Mouse (Mus musculus) c-Kit-positive CD71-negative TER-119-negative erythroid progenitor cells, embryonic 14.5 days (primary cell): ENCODE measurements around the gene Cacng6.
"Not testable (repeated sequence)": the region's sequence is repeated elsewhere in the genome, so short reads cannot be mapped to it uniquely, and the experiment has no call there.

ENCODE experiments used
- DNase-seq: peaks from one replicate; pipeline ENCODE4 v3.0.0-alpha.2; 2013; ENCODE audit warnings: low read depth

Gene Cacng6

GRCm38 (mm10) chr7:3423895-3424294, at the start of gene Cacng6:
Cacng6 (plus strand) TSS chr7:3424195.
- no peak for DNase-seq

- DNase-seq, result peak; percentile 26
Measured at GRCm38 (mm10) chr7:3376831-3377230, 47.2 kb upstream of the Cacng6 start.

GRCm38 (mm10) chr7:3382123-3382522, 41.9 kb upstream of the Cacng6 start:
- no peak for DNase-seq

- no peak for DNase-seq
Measured at GRCm38 (mm10) chr7:3384807-3385319, 39.1 kb upstream of the Cacng6 start.

- DNase-seq, result no peak
Measured at GRCm38 (mm10) chr7:3386036-3386730, 37.8 kb upstream of the Cacng6 start.

- DNase-seq, result no peak
Measured at GRCm38 (mm10) chr7:3387761-3388160, 36.2 kb upstream of the Cacng6 start.

GRCm38 (mm10) chr7:3388885-3389284, 35.1 kb upstream of the Cacng6 start:
- DNase-seq, result no peak

GRCm38 (mm10) chr7:3389444-3390412, 34.3 kb upstream of the Cacng6 start:
- no peak for DNase-seq

GRCm38 (mm10) chr7:3390413-3391080, 33.4 kb upstream of the Cacng6 start, which contains the start of gene Cacng8:
Cacng8 (plus strand) TSS chr7:3390683.
- DNase-seq, result no peak

GRCm38 (mm10) chr7:3391081-3391451, 32.9 kb upstream of the Cacng6 start:
- DNase-seq, result no peak

- no peak for DNase-seq
Measured at GRCm38 (mm10) chr7:3391809-3392208, 32.2 kb upstream of the Cacng6 start.

GRCm38 (mm10) chr7:3397355-3397754, 26.6 kb upstream of the Cacng6 start:
- DNase-seq, result no peak

- no peak for DNase-seq
Measured at GRCm38 (mm10) chr7:3397797-3398196, 26.2 kb upstream of the Cacng6 start.

GRCm38 (mm10) chr7:3398363-3398762, 25.6 kb upstream of the Cacng6 start:
- DNase-seq, result not testable (repeated sequence)

- DNase-seq, result no peak
Measured at GRCm38 (mm10) chr7:3399937-3400336, 24.1 kb upstream of the Cacng6 start.

- DNase-seq, result no peak
Measured at GRCm38 (mm10) chr7:3409729-3410520, 14.1 kb upstream of the Cacng6 start.

GRCm38 (mm10) chr7:3411160-3411941, 12.6 kb upstream of the Cacng6 start:
- no peak for DNase-seq

- no peak for DNase-seq
Measured at GRCm38 (mm10) chr7:3412036-3412435, 12.0 kb upstream of the Cacng6 start.

- no peak for DNase-seq
Measured at GRCm38 (mm10) chr7:3414888-3415287, 9.1 kb upstream of the Cacng6 start.

GRCm38 (mm10) chr7:3415378-3415777, 8.6 kb upstream of the Cacng6 start:
- DNase-seq, result no peak

GRCm38 (mm10) chr7:3419941-3420340, 4.1 kb upstream of the Cacng6 start:
- DNase-seq, result no peak
